Mouse (Mus musculus) cerebellum, adult 9-11 months (tissue): ENCODE measurements around the gene Zfp217.

Source experiments
- DNase-seq: peaks from one replicate; pipeline ENCODE4 v3.0.0; 2022

Zfp217 gene

DNA sequence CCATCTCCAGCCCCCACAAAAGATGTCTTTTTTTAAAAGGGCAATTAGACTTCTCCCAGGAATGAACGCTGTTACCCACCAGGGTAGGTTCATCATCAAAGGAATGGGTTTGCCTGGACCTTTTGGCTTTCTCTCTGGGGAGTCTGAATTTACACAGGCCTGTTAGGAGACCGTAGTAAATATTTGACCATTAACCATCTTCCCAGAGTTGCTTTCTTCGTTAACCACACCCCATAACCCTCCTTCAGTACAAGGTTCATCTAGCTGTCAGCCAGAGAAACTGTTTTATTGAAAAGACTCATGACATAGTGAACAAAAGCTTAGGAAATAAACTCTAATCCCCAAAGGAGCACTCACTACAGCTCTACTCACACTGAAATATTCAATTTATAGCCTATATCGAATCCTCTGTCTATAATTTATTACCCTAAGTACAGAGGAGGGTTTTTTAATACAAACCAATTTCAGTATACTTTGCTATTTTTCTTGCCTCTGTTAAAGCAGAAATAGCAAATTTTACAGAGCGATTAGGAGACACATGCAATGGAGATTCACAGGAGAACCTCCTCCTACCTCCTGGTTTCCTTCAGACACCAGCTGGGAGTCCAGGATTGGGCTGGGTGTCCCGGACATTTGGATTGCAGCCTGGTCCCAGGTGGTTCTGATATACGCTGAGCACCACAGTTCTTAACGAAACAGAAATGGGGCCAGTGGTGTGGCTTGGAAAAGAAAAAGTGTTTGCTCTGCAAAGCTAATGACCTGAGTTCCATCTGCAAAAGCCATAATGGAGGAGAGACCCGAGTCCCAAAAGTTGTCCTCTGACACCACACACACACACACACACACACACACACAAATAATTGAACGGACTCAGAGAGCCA is 56.1 kb downstream of the Zfp217 start:
- DNase-seq: no peak

DNA sequence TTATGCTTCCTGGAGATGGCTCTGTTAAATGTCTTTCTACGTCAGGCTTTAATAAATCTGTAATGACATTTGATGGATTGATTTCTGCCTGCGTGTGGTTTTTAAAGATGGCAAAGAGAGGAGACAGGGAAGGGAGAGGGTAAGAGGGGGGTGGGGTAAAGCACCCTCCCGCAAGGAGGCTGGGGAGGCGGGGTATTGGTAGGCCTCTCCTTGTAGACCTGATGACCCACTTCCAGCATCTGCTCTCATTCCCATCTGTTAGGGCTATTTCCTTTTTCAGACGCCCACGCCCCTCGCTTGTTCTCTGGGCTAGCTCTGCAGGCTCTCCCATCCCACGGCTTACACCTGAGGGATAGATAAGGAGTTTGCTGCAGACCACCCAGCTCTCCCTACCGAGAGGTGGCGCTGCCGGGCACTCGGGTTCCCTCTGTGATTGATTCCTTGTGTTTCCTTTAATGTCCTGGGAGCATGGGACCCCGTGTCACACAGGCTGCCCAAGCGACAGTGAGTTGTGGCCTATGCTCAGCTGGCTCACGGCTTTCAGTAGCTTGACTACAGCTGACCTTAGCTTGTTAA is 69.4 kb downstream of the Zfp217 start:
- DNase-seq: no peak

DNA sequence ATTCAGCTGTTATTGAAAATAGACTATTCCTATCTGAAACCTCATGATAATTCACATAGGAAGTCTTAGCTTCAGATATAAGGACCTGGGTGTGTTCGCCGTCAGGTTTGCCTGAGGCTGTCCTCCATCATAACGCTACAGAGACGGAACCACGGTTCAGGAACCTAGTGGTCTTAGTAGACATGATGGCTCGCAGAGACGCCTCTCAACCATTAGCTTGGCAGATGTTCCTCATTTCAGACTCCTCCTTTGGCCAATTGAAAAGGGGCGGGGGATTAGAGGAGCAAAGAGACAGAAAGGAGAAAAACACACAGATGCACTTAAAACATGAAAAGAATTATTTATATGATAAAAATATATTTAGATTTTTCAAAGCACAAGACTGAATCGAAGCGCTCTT is 69.9 kb downstream of the Zfp217 start:
- no peak for DNase-seq

DNA sequence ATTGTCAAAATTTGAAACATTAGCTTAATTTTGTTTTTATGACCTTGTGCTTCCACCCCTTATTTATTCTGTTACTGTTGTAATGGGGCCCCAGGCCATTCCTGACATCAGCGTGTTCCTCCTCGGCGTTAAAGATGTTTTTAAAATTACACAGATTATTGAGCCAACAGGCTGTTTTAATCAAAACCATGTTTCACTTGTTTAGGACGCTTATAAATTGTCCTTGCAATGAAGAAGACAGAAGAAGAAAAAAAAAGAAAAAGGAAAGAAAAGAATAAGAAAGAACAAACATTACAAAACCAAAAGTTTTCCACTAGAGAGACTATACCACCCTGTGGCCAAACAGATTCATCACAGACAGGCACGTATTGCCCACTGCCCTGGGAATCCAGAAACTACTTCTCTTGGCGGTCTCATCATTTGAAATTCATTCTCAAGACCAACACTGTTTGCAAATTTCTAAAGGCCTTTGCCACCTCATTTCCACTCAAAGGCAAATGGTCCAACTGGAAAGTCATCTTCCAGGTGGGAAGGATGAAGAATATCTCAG is 70.9 kb downstream of the Zfp217 start:
- DNase-seq: no peak

DNA sequence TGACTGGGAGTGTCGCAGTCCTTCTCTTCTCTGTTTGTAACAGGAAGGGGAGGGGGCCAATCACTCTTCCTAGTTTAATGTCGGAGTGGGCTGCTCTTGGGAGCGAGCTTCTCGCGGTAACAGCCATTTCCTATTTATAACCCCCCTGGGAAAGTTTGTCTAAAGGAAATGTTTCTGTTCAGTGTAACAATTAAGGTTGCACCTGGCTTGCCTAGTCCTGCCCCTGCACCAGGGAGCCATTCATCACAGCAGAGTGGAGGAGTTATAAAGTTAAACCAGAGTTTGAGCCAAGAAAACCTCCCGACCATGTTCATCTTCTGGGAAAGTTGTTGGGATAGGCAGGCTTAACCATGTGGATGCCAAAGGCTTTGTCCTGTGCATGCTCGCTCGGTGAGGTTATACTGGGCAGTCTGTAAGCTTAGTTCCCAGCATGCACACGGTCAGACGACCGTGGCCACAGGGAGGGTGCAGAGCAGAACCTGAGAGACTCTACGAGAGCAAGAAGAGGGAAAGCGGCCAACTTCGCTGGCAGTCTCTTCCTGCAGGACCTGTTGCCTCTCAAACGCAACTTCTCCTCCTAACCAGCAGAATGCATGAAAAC is 77.2 kb downstream of the Zfp217 start:
- DNase-seq: no peak

DNA sequence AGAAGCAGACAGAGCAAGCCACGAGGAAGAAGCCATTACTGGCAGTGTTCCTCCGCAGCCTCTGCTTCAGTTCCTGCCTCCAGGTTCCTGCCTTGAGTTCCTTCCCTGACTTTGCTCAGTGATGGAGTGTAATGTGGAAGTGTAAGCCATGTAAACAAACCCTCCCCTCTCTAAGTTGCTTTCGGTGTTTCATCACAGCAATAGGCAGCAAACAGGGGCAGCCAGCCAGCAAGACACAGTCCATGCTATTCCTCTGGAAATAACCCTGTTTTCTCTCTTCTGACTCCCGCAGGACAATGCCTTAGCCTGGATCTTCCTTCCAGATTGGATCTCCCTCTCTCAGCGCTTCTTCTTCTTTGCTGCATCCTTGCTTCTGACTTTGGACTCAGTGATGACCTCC is 77.9 kb downstream of the Zfp217 start:
- no peak for DNase-seq

DNA sequence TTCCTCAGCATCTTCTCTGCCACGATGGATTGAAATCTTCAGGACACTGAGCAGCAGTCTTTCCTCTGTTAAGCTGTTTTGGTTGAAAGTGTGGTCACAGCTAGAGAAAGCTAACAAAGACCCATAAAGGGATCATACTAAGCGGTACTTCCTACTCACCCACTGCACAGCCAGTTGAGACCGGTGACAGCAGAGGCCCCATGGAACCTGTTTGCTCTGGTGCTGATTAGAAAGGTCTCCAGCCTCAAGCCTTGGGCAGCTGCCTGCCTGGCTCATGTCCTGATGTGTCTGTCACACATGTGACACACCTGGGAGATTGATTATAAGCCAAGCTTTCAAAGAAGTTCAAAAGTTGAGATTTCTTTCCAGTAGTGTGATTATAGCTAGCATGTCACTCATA is 85.5 kb downstream of the Zfp217 start:
- DNase-seq: no peak

DNA sequence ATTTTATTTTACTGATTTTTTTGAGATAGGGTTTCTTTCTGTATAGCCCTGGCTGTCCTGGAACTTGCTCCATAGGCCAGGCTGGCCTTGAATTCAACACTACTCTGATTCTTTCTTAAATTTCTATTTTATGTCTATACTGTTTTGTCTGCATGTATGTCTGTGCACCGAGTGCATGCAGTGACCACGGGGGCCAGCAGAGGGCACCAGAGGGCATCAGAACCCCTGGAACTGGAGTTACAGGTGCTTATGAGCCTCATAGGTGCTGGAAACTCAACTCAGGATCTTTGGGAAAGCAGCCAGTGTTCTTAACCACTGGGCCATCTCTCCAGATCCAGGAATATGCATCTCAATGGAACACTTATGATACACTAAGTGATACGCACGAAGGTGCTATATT is 87.8 kb downstream of the Zfp217 start:
- DNase-seq: no peak

DNA sequence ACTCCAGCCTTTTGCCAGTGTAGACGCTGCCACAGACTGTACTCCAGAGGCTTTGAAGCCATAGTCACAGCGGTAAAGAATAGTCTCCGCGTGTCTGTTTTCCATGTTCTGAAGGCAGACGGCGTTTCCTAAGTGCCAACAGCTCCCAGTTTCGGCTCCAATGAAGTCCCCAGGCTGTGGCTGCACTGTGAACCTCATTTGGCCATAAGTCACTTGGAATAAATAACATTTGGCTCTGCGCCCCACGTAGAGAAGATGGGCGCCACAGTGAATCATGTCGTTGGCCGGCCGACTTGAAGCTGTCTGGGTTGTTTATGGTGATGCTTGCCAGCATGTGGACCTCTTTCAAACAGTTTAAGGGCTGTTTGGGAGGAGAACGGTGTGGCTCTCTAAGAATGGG is 89.1 kb downstream of the Zfp217 start:
- DNase-seq: no peak
